Mouse (Mus musculus) monocyte, adult 2 months (primary cell): ENCODE data around the gene Gabbr2.
A peak's percentile ranks its signal among the peaks of the same experiment; 100 is the strongest.

Experiments
- DNase-seq, 2 experiments: peaks; one replicate each; pipeline ENCODE4 v3.0.0; 2022; ENCODE audit warnings: low spot score in 2 of 2, low read depth in 1 of 2

The Gabbr2 gene

GRCm38 (mm10) chr4:46771116-46771515 lies 220.6 kb downstream of the Gabbr2 start:
- DNase-seq: no peak

- DNase-seq: no peak
Measured at GRCm38 (mm10) chr4:46770635-46771034, 221.0 kb downstream of the Gabbr2 start.

DNA sequence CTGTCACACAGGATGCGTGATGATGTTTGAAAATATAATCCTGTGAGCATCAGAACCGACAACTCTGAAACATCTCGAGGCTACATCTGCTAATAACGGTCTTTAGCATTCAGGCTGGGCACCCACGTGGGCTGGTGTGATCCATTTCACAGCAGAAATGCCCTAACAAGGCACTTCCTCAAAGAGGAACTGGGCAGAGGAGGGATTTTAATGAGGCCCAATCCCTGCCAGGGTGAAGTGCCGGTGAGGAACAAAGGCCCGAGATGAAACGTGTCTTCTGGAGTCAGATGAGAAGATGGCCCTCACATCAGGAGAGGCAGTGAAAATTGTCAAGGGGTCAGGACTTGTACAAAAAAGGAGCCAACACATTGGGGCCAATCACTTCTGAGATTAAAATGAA lies 221.6 kb downstream of the Gabbr2 start:
- peak in 1 of 2 experiments; percentile 18 for DNase-seq

DNA sequence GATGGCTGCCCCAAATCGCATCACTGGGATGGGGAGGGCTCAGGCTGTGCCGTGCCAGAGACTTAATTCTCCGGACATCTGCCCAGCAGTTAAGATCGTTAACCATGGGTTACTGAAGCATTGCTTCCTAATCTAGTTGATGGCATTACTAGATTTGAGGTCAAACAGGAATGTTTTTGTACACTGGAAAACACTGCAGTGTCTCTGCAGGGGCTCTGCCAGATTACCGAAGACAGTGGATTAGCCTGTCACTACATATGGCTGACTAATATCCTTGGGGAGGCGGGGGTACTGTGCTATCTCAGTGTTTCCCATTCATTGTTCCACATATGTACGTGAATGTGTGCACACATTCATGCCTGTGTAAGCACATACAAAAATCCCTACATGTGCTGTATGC lies 225.3 kb downstream of the Gabbr2 start:
- DNase-seq: no peak

GRCm38 (mm10) chr4:46759838-46760237 lies 231.8 kb downstream of the Gabbr2 start:
- DNase-seq: no peak

GRCm38 (mm10) chr4:46758340-46759041 lies 233.2 kb downstream of the Gabbr2 start:
- no peak for DNase-seq

DNA sequence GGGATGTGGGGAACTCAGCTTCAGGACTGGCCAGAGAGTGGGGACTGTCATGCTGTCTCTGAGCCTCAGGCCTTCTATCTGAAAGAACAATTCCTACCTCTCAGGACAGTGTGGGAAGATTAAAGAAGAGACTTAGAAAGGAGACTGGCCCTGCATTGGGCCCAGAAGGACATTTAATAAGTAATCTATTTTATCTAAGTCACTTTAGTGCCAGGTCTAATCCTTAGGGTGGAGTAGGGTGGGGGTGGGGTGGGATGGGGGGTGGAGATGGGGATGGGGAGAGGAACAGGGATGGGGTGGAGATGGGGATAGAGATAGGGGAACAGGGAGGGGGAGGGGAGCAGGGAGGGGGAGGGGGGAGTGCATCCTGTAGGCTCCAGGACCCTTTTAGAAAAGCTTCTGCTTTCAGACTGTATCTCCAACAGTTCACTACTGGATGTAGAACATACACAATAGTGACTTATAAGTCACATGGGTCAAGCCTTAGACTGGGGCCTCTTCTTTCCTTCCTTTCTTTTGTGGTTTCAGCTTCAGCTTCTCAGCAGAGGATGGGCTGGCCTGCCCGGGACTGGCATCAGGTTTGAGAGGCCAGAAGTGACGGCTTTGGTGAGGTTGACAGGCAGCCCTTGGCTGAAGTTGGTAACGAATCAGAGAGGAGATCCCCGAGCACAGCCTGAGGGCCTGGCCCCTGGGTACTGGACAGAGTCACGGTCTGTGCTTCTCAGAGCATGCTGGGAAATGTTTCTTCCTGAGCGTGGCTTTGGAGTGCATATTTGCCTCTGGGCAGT lies 237.1 kb downstream of the Gabbr2 start:
- DNase-seq: no peak

DNA sequence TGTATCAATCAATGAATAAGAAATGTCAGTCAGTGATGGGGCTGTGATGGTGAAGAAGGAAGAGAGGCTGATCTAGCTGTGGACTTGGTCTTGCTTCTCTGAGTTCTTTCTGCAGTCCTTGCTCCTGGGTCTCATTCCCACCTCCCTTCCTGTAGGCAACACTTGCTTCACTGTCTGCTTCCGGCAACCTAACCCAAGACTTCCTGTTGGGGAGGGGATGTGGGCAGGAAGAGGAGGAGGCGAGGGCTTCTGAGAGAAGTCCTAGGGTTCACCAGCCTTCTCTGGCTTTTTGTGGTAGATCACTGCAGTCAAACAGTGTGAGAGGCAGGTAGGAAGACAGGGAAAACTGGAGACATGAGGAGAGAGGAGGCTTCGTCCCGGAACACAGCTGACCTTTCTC lies 239.4 kb downstream of the Gabbr2 start:
- no peak for DNase-seq

DNA sequence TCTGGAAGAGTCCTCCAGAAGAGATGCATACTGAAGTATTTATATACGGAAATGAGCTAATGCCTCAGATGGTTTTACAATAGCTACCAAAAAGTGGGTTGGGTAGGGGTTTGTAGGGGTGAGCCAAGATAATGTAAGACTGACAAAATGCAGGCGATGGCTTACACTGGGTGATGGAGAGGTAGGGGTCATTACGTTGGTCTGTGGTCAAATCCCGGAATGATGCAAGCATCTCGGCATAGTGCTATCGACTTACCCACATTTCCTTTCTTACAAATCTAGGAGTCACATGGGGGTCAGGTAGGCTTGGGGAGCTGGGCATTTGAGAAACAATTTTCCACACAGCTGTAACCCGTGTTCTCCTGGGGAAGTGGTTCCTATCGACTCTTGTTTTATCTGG lies 242.7 kb downstream of the Gabbr2 start:
- DNase-seq: peak in 1 of 2 experiments; percentile 5

GRCm38 (mm10) chr4:46747007-46747746 lies 244.5 kb downstream of the Gabbr2 start:
- DNase-seq: no peak

GRCm38 (mm10) chr4:46745536-46745935 lies 246.1 kb downstream of the Gabbr2 start:
- no peak for DNase-seq

DNA sequence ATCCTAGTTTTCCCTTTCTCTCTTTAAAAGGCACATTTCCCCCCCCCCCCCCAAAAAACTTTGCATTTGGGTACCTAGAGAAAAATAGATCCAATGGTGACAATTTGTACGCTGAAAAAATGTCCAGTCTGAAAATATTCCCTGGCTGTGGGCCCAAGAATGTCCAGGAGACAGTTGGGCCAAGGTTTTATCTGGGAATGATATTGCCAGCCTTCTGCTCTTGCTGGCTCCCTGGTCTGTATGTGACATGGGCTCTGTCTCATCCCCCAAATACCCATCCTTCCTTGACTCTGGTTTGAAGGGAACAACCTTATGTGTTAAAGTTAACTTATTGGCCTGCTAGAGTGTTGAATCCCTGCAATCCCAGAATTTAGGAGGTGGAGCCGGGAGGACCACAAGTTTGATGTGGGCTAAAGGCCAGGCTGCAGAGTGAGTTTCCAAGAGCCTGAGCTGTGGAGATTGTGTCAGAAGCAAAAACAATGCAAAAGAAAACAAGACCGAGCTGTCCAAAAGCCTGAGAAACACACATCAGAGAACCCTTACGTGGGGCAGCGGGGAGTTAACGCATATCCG lies 247.0 kb downstream of the Gabbr2 start:
- no peak for DNase-seq

DNA sequence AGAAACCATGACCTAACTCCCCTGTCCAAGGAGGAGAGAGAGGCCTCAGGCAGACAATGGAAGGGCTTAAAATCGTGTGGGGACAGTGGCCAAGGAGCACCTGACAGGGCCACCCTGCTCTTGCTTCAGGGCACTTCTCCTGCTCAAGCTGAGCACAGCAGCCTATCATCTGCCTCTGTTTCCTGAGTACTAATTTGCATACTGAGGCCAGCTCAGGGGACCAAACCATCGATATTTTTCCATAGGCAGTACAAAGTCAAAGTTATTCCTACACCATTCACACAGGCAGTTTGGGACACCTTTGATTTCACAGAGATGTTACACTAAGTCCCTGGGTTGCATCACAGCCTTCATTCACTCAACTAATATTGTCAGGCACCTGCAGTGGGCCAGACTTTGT lies 249.1 kb downstream of the Gabbr2 start:
- no peak for DNase-seq

DNA sequence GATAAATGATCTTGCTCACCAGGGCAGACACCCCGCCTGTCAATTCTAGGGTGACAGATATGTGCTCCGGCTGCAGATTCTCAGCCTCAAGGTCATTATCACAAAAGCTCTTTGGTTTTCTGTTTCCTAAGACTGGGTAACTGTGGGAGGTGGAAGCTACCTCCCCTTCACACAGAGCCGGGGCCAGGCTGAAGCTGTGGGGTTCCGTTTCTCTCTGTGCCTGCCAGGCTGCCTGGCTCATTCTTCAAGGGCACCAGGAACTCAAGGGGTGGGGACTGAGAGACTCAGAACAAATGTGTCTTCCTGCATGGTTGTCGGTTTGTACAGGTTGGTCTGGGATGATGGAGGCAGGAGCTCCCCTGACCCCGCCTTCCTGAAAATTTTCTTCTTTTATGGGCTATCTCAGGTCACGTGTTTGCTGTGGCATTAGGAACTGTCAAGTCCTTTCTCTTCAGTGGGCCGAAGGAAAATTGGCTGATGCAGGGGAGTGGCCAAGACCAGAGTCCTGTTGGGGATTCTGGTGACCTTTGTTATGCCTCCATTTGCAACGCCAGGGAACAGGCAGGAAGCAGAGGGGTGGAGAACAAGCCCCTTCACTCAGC lies 254.7 kb downstream of the Gabbr2 start:
- no peak for DNase-seq

- no peak for DNase-seq
Measured at GRCm38 (mm10) chr4:46734906-46735305, 256.8 kb downstream of the Gabbr2 start.

GRCm38 (mm10) chr4:46731590-46731989 lies 260.1 kb downstream of the Gabbr2 start:
- no peak for DNase-seq

DNA sequence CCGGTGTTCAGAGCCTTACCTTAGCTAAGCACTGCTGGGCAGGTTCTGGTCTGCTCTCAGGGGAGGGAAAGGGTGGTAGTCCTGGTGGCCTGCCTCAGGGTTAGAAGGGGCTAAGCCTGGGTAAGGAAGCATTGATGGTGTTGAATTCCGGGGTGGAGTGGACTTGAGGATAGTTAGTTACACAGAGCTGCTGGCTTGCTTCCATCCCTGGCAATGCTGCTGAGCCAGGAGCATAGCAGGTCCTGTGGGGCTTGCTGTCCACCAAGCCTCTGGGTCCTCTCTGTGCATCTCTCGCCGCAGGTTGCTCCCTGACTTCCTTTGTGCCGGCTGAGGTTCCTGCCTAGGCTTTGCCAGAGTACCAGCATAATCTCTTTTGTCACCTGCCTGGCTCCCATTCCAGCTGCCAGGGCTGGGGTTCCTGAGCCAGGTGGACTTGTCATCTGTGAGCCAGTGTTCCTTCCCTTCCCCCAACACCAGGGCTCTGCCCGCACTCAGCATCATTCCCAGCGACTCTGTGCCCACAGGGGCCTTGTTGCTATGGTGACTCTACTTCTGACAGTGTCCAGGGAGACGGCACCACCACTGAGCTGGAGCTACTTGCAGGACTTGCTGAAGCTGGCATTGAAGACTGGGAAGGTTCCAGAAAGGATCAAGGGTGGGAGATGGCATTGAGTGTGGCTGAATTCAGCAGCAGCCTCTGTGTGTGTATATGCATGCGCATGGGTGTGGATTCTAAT lies 262.2 kb downstream of the Gabbr2 start:
- no peak for DNase-seq

GRCm38 (mm10) chr4:46728231-46728630 lies 263.4 kb downstream of the Gabbr2 start:
- DNase-seq: no peak

GRCm38 (mm10) chr4:46727153-46727552 lies 264.5 kb downstream of the Gabbr2 start:
- no peak for DNase-seq

- DNase-seq: no peak
Measured at GRCm38 (mm10) chr4:46720821-46721557, 270.7 kb downstream of the Gabbr2 start.
